Mouse (Mus musculus) left cerebral cortex, adult 8-10 months (tissue): ENCODE data around the gene Mrgprh. TPM values are rescaled to one million over a fixed set of nuclear protein-coding genes. Genes with fewer than 3 reads are reported as not detected.

Experiments used
- DNase-seq, 2 experiments: peaks; one replicate each; pipeline ENCODE4 v3.0.0; 2022; ENCODE audit warnings: low spot score in 2 of 2
- total RNA-seq, 4 experiments: library from RNA; stranded (reverse); gene quantifications; 2 replicates each; pipeline ENCODE4 v1.2.4; 2022

Mrgprh gene
- under 1 TPM in 3 of 4 experiments, not detected in 1; 0.33 to 0.68 (median 0.39) TPM for total RNA-seq

DNA sequence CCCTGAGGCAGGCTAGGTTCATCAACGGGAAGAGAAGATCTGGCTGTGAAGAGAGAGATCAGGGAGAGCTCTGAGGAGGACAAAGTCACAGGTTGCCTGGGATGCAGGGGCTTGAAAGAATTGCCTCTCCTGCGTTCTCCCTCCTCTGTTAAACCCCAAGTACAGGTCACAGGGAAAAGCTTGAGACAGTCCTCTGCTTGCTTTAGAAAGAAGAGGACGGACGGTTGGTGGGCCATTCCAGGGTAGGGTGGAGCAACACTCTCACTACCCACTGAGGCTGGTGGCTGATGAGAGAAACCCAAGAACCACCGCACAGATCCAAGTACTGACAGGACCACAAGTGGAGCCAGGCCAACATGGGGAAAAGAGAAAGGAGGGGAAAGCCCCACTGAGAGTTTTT, at the start of gene Mrgprh:
TSS of gene Mrgprh (plus strand) at position 301 of the 400 bp plus-strand sequence.
- no peak for DNase-seq

DNA sequence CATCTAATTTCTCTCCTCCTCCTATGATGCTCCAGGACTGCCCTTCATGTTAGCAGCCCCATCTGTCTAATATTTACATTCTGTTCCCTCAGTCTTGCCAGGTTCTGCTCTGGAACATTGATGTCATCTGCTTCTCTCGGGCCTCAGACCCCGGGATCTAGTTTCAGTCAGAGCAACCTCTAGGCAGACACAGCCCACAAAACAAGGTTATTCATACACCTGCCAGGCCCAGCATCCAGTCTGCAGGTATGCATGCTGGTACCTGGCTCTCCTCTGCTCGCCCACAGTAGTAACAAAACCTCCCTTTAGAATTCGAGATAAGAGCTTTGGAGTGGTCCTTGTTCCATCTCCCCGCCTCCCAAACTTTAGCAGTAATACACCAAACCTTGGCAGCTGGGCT, 45.5 kb upstream of the Mrgprh start:
- DNase-seq = no peak

DNA sequence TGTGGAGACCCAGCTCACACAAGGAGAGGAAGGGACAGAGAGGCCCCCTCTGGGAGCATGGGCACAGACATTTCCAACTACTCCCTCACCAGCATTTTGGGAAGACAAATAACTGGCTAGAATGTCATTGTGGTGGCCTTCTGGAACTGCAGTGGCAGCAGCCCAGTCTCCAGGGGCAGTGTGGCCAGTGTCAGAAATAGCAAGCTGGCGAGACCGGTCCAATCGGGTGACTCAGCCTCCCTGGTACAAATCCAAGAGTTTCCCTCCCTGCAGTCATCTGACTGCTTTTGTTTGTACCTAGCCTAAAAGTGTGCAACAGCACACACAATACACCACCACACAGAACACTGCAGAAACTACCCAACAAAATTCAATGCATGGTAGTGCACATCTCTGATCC, 43.6 kb upstream of the Mrgprh start:
- DNase-seq = no peak

DNA sequence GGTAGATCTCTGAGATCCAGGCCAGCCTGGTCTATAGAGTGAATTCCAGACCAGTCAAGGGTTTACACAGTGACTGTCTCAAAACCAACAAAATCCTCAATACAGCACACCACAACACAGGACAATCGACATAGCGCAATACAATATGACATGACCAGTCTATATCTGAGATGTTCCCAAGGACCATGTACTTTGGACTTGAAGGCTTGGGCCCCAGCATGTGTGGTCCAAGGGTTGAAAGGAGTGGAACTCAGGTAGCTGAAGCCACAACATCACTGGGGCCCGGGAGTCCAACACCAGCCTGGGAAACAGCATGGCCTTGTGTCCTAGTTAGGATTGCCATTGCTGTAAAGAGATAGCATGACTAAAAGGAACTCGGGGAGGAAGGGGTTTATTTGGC, 43.2 kb upstream of the Mrgprh start:
- DNase-seq = no peak

DNA sequence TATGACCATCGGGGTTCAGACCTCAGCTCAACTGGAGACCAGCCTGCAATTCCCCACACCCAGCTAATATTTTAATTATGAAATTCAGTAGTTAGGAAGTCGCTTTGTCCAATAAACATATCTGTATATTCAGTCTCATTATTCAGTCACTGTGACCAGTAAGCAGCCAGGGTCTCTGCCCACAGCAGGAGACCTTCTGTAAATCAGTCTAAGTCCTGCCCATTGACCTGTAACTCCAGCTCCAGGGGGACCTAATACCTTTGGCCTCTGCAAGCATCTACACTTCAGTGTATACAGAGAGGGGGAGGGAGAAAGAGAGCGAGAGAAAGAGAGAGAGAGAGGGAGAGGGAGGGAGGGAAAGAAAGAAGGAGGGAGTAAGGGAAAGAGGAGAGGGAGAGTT, 41.5 kb upstream of the Mrgprh start:
- DNase-seq = no peak

DNA sequence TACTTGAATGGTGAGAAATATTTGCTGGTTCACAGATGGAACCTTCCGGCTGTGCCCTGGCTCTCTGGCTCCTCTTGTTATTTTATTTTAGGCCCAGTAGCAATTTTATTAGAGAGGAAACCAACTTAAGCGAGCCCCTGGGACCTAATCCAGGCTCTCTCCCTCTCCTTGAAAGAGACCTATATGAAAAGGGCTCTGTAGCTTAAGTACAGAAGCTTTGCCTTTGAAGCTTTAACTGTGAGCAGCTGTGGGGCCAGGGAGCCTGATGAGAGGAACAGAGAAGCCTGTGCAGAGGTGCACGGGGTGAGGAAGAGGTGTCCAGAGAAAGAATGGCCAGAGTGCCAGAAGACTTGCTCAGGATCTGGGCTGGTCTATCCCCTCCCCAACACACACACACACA, 41.0 kb upstream of the Mrgprh start:
- DNase-seq = no peak

DNA sequence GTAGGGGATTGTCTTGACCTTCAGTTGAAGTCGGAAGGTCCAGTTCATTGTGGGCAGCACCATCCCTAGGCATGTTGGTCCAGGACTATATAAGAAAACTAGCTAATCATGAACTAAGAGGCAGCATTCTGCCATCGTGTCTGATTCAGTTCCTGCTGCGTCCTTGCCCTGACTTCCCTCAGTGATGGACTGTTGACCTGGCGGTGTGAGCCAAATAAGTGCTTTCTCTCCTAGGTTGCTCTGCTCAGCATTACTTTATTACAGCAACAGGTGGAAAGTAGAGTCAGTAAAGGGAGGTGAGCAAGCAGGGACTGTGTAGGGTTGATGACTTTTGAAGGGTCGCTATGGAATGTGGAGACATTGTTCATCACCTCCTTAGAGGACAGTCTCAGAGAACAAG, 40.1 kb upstream of the Mrgprh start:
- no peak for DNase-seq

DNA sequence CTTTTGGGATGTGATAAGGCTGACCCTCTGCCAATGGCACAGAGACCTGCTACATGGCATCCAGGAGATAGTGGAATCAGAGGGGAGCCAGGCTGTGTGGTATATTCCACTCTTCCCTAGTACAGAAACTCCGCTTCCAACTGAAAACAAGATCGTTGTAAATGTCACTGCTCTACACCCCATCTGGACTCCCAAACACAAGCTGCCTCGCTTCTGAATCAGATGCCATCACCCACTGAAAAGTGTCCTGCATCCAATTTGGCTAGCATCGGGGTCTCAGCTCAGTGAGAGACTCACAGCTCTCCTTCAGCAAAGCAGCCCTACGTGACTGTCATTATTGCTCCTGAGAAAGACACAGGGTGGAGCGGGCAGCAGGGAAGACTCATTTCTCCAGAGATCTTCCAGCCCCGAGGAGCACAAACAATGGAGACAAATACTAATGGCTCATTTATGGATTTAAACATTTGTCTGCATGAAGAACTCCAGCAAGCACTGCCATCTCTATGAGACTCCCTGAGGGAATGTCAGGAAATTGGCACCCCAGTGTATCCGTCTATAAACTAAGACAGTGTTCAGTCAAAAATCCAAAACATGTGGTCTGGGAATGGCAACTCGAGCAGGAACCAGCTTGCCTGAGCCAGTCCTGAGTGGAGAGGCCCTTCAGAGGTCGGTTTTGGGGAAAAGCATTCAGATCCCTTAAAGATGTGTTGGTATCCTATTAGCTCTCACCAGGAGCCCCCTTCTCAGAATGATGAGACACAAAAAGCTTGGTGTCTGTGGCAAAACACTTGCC, 36.2 kb upstream of the Mrgprh start:
- peak in 1 of 2 experiments; percentile 80 for DNase-seq

DNA sequence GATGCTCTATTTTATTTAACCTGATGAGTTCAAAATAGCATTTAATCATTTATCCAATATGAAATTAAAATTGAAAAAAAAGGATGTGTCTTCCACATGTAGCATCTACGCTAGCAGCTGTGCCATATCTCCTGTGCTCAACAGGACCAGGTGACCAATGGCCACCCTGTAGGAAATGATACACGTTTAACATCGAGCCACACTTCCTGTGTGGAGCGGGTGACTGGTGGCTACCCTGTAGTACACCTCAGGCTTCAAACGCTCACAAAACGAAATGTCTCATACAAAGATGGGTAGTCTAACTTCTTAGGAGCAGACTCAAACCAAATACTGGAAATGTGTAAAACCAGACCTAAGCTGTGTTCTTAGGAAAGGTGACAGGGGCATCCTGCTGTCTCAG, 32.0 kb upstream of the Mrgprh start:
- DNase-seq = no peak

DNA sequence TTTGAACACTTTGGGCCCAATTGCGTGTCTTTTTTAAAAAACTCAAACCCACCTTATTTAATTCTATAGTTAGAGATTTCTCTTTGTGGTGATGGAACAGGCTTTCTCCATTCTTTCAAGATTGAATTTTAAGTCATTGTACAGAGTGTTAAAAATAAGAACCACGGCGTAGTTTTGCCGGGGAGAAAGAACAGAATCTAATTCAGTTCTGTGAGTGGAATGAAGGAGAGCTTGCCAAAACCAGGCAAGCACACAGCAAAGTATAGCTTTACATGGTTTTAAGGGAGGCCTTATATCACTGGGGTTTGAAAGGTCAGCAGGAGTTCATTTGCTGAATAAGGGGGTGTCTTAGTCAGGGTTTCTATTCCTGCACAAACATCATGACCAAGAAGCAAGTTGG, 31.3 kb upstream of the Mrgprh start:
- DNase-seq = no peak

DNA sequence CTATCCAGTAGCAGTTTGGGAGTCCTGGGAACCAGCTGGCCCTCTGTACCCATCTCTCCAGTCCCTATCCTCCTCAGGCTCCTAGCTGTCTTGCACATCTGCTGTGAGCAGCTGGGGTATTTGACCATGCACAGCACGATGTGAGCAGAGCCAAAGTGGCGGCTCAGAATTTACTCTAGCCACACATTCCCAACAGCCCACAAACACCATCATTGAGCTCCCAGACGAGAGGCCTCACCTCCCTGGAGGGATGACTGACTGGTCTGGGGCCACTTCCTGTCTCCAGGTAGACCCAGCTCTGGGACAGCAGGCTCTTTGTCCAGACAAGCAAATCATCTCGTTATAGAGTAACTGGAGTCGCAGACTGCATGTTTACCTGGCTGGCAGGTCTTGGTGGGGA, 30.0 kb upstream of the Mrgprh start:
- peak in 1 of 2 experiments; percentile 10 for DNase-seq

DNA sequence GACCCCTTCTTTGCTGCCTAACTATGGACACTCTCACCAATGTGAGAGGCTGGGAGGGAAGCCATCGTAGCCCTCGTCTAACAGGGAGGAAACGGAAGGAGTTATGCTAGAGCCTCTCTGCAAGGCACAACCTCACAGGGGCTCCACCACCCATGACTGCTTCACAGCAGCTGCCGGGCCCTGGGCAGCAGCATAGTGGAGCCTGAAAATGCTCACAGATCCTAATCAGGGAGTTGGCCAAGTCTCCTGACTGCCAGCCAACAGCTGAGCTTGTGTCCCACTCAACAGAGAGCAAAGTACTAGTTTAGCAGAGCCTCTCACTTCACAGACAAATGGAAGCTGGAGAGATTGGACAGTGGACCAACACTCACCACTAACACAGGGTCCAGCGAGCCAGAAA, 29.4 kb upstream of the Mrgprh start:
- peak in 1 of 2 experiments; percentile 67 for DNase-seq

DNA sequence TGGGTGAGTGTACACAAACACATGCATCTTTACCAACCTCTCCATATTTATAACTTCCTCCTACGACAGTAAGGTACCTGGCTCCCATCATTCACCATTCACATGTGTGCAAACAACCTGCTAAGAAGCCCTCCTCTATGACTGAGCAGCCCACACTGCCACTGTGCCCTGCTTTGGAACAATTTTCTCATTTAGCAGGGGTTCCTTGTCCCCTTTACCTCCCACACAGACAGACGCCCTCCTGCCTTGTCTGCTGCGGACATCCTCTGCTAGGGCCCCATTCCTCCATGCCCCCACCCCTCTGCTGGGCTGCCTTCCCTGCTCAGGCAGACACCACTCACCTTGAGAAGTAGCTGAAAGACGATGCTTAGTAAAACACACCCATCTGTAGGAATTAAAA, 28.1 kb upstream of the Mrgprh start:
- DNase-seq = no peak

DNA sequence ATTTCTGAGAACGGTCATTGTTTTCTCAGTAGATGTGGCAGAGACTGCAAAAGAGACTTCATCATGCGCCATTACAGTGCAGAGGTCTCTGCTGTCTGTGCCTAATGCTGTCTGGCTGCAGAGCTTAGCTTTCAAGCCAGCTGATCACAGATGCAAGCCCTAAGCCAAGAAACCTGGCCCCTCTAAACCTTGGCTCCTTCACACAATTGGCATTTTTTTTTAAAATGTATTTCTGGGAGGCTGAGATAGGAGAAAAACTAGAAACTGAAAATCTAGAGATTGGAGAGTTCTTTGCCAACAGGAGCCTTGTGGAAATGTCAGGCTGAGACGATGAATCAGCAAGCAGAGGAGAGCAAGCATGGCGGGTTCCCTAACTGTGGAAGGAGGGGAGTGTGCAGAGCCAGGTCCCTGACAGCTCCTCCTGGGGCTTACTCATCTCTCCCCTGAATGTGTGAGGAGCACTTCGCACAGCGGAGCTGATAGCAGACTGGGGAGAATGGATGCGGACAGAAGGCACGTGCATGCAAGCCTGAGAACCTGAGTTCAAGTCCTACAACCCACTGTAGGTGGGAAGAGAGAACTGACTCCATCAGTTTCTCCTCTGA, 26.0 kb upstream of the Mrgprh start:
- peak in 1 of 2 experiments; percentile 79 for DNase-seq

DNA sequence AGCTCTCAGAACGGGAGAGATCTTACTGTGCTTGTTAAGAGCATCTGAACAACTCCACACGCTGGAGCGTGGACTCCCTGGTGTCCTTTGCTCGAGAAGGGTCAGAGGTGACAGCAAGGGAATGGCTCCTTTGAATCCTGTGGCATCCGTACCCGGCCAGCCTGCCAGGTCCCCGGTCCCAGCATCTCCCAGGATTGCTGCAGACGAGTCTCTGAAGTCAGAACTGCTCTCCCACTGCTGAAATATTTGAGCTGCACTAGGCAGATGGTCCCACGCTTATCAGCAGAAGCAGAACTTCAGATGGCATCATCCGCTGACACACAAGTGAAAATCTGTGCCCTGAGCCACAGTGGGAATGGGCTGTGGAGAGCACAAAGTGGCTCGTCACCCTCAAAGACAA, 24.1 kb upstream of the Mrgprh start:
- DNase-seq = peak in 1 of 2 experiments; percentile 44

DNA sequence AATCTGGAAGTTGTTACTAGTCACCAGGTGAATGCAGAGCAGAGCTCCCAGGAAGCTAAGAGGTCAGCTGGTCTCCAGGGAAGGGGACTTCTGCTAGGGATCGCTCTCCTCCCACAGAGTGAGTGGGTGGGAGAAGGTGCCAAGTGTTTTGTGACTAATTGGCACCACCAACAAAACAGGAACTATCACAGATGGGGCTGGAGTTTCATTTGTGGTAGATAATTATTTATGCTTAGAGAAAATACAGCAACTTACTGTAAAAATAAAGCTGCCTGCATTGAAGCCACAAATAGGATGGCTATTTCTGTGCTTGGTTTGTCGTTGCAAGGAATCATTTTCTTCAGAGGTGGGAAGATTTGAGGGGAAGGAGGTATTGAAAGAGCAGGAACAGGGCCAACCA, 22.0 kb upstream of the Mrgprh start:
- DNase-seq = peak in 1 of 2 experiments; percentile 53

DNA sequence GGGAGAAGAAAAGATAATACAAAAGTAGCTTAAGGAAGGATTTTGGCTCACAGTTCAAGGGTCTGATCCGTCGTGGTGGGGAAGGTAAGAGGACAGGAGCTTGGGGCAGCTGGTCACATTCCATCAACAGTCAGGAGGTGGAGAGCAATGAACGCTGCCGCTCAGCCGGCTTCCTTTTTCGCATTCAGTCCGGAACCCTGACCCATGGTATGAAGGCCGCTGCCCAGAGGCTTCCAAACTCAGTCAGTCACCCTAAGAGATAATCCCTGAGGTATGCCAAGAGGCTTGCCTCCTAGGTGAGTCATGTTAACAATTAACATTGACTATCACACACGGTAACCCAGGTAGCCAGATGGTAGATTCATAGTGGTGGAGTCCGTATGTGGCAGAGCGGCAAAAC, 21.4 kb upstream of the Mrgprh start:
- no peak for DNase-seq

DNA sequence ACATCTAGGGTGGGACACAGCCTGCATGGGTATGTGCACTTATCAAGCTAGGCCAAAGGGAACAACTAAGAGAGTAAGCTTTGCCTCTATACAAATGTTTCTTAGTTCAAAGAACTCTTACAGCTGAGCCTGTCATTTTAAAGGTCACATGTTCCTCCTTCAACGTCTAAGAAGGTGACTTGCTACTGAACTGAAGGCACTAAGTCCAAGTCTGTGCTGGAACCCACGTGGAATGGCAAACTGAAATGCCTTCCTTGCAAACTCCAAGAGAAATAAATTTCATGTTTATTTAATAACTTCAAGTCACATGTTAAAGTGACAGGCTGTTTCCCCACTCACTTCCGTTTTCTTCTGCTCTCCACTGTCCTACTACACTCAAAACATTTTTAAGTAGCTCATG, 18.4 kb upstream of the Mrgprh start:
- no peak for DNase-seq

DNA sequence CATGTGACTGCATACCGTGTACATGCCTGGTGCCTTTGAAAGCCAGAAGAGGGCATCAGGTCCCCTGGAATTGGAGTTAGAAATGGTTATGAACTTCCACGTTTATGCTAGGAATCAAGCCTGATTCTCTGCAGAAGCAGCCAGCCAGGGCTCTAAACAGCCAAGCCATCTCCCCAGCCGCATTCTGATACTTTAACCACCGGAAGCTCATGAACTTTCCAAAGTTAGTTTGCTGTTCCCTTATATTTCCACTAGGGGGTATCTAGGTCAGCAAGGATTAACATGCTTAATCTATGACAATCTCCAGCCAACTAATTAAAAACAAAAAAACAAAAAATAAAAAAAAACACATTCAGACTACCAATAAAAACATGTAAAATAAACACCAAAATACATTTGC, 17.8 kb upstream of the Mrgprh start:
- no peak for DNase-seq

DNA sequence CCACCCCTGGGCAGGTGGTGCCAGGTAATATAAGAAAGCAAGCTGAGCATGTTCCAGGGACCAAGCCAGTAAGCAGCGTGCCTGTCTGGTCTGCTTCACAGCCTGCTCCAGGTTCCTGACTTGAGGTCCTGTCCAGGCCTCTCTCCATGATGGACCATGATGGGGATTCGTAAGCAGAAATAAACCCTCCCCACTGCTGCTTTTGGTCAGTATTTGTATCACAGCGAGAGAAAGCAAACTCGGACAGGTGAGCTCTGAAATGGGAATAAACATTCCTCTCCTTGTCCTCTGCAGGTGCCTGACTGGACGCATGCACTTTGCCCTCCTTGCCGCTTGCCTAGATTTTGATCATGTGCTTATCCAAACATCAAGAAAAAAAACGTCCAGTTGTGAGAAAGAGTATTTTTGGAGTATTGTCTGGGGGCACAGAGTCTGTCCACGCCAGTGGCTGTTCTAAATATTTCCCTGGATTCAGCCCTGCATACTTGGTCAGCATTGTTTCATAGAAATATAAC, 16.8 kb upstream of the Mrgprh start:
- no peak for DNase-seq

DNA sequence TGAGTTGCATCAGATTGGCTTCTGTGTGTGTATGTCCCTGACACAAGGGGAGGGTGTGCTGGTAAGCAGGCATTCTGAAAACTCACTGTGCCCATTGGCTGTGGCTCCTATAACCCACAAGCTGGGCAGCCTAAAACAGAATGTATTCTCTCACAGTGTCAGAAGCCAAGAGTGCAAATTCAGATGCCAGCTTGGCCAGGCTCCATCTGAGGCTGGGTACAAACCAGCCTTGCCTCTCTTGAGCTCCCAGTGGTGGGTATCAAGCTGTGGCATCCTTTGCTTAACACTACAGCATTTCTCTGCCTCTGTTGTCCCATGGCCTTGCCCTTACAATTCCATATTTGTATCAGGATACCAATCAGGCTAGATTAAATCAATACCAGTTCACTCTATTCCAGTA, 11.7 kb upstream of the Mrgprh start:
- no peak for DNase-seq

DNA sequence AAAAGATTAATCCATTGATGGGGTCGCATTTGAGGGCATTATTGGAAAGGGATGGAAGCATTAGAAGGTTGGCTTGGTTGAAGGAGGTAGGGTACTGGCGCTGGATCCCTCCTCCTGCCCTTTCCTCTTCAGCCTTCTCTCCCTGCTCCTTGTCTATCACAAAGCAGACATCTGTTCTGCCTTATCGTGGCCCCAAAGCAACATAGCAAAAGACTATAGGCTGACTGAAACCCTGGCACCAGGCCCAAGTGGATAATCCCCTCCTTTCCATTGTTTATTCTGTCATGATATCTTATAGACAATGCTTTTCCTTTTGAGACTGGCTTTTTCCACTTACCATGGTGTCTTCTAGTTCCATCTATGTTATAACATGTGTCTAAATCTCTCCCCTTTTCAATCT, 10.4 kb upstream of the Mrgprh start:
- DNase-seq = no peak

DNA sequence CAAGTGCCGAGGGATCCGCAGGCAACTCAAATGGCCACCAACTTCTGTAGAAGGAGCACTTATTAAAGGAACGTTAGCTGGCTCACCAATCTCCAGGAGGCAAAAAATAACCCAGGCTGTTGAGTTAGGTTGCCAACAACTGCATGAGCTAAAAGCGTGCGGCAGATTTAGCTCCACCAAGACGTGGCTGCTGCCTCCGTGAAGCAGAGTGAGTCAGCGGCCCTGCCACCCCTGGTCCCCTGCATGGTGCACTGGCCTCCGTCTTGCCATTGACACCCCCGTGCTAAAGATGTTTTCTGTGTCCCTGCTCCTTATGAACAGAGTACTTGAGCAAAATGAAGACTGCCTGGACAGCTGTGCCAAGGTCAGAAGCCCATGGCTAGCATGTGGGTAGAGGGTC, 9.0 kb upstream of the Mrgprh start:
- peak in 1 of 2 experiments; percentile 85 for DNase-seq
